Mouse (Mus musculus): Measurements from ENCODE around the gene Cntnap5a. TPM values are rescaled to one million over a fixed set of nuclear protein-coding genes. Genes with fewer than 3 reads are reported as not detected.

Gene Cntnap5a
- polyA plus RNA-seq, 1 experiment = 0.07 TPM

- DNase-seq (ENCODE audit: low read depth, low spot score) = no peak
Measured at GRCm38 (mm10) chr1:116313269-116313668, 628.7 kb downstream of the Cntnap5a start.

- DNase-seq (ENCODE audit: low read depth, low spot score) = no peak
Measured at GRCm38 (mm10) chr1:116324505-116324904, 639.9 kb downstream of the Cntnap5a start.

GRCm38 (mm10) chr1:116353669-116354068, 669.1 kb downstream of the Cntnap5a start:
- no peak for DNase-seq (ENCODE audit: low read depth, low spot score)

GRCm38 (mm10) chr1:116365606-116366005, 681.0 kb downstream of the Cntnap5a start:
- DNase-seq (ENCODE audit: low read depth, low spot score) = no peak
- 57% methylated on average over 2 of the region's 2 CpGs for WGBS

- 37% methylated on average over 2 of the region's 2 CpGs for WGBS
- DNase-seq (ENCODE audit: low read depth, low spot score) = no peak
Measured at GRCm38 (mm10) chr1:116366171-116366570, 681.6 kb downstream of the Cntnap5a start.

GRCm38 (mm10) chr1:116366806-116367205, 682.2 kb downstream of the Cntnap5a start:
- no peak for DNase-seq (ENCODE audit: low read depth, low spot score)

- WGBS = 74% methylated on average over 7 of the region's 7 CpGs
- DNase-seq (ENCODE audit: low read depth, low spot score) = no peak
Measured at GRCm38 (mm10) chr1:116367572-116367971, 683.0 kb downstream of the Cntnap5a start.

- no peak for DNase-seq (ENCODE audit: low read depth, low spot score)
- WGBS = 93% methylated on average over 4 of the region's 4 CpGs
Measured at GRCm38 (mm10) chr1:116370817-116371216, 686.3 kb downstream of the Cntnap5a start.

- WGBS = 67% methylated on average over 1 of the region's 1 CpGs
- no peak for DNase-seq (ENCODE audit: low read depth, low spot score)
Measured at GRCm38 (mm10) chr1:116373551-116373950, 689.0 kb downstream of the Cntnap5a start.

GRCm38 (mm10) chr1:116392390-116392789, 707.8 kb downstream of the Cntnap5a start:
- no peak for DNase-seq (ENCODE audit: low read depth, low spot score)

- DNase-seq (ENCODE audit: low read depth, low spot score) = no peak
- WGBS = 67% methylated on average over 1 of the region's 1 CpGs
Measured at GRCm38 (mm10) chr1:116401996-116402656, 717.6 kb downstream of the Cntnap5a start.

- DNase-seq (ENCODE audit: low read depth, low spot score) = no peak
- WGBS = 82% methylated on average over 1 of the region's 1 CpGs
Measured at GRCm38 (mm10) chr1:116409836-116410235, 725.3 kb downstream of the Cntnap5a start.

GRCm38 (mm10) chr1:116428396-116428795, 743.8 kb downstream of the Cntnap5a start:
- DNase-seq (ENCODE audit: low read depth, low spot score) = no peak
- 61% methylated on average over 2 of the region's 2 CpGs for WGBS

GRCm38 (mm10) chr1:116455115-116455717, 770.7 kb downstream of the Cntnap5a start:
- 58% methylated on average over 4 of the region's 4 CpGs for WGBS
- DNase-seq (ENCODE audit: low read depth, low spot score) = no peak

GRCm38 (mm10) chr1:116477703-116478102, 793.1 kb downstream of the Cntnap5a start:
- 33% methylated on average over 2 of the region's 2 CpGs for WGBS
- DNase-seq (ENCODE audit: low read depth, low spot score) = no peak

- WGBS = 62% methylated on average over 1 of the region's 1 CpGs
Measured at GRCm38 (mm10) chr1:116488780-116489569, 804.4 kb downstream of the Cntnap5a start.

GRCm38 (mm10) chr1:116577969-116578666, 893.6 kb downstream of the Cntnap5a start:
- DNase-seq (ENCODE audit: low read depth, low spot score) = no peak
- WGBS = 59% methylated on average over 4 of the region's 4 CpGs

More at GRCm38 (mm10) chr1:116488780-116489569, 804.4 kb downstream of the Cntnap5a start:
- no peak for DNase-seq (ENCODE audit: low read depth, low spot score)

GRCm38 (mm10) chr1:116616272-116616671, 931.7 kb downstream of the Cntnap5a start:
- no peak for DNase-seq (ENCODE audit: low read depth, low spot score)

Measured in large intestine, adult 2 months (tissue).